Mouse (Mus musculus): ENCODE results near the gene Spem1. TPM values are rescaled to one million over a fixed set of nuclear protein-coding genes. Genes with fewer than 3 reads are reported as not detected.
"Not testable (repeated sequence)": the region's sequence is repeated elsewhere in the genome, so short reads cannot be mapped to it uniquely, and the experiment has no call there.

Gene Spem1
- not detected for total RNA-seq (2021)
- long read RNA-seq, experiment 1, result 0 reads
- long read RNA-seq, experiment 2, result 0 reads

DNA sequence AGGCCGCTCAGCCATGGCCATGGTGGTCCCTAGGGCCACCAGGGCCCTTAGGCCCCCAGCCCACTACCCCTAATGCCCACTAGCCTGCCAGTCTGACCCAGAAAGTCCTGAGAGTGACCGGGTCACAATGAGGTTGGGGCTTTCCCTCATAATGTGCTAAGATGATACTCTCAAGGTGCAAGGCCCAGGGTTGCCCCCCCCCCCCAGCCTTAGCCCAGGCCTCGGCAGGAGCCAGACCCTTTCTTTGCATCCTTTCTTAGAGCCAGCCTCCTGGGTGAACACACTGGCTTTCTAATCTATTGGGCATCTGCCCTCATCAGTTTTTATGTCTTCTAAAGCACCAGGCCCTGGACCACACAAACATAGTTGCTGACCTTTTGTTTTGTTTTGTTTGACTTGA lies at the start of gene Spem1:
Spem1 (minus strand) TSS at position 101 of the 400 bp plus-strand sequence.
- no peak for DNase-seq

DNA sequence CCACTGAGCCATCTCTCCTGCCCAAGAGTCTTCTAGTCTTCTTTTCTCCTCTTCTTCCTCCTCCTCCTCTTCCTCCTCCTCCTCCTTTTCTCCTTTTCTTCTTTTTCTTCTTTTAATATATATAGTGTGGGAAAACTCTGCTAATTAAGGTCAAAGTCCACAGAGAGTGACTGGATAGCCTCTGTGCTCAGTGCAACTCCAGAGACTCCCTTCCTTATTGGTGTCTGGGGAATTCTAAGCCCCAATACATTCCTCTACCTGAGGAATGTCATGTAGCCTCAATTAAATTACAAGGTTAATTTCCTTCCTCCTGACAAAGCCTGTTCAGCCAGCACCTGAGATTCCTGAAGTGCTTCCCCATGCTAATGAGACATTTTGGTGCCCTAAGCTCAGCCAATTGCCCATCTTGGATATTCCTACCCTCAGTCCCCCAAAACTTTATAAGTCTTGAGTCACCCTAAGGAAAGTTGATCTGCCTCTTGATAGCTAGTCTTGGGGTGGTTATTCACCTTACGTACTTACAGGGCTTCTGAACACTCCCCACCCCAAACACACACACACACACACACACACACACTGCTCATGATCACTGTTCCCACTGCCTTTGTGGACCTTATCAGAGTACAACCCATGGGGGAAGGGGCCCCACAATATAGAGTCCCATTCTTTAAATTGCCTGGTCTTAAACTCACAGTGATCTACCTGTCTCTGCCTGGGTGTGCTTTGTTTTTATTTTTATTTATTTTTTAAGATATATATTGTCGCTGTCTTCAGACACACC lies 48.5 kb upstream of the Spem1 start:
- no peak for DNase-seq

DNA sequence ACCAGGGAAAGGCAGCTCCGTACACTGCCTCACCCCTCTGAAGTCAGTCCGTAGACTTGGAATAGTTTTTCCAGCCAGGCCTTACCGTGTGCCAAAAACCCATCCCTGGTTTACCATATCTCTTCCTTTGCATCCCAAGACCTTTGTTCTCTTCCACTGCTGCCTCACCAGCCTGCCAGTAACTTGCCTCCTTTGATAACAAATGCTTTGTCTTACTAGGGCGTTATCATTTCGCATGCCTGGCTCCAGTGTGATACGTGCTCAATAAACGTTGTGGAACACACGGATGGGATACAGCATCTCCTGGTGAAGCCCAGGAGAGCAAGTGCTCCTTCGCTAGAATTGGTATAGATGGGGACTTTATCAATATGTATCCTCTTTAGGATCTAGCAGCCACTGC lies 45.4 kb upstream of the Spem1 start:
- DNase-seq, result no peak

DNA sequence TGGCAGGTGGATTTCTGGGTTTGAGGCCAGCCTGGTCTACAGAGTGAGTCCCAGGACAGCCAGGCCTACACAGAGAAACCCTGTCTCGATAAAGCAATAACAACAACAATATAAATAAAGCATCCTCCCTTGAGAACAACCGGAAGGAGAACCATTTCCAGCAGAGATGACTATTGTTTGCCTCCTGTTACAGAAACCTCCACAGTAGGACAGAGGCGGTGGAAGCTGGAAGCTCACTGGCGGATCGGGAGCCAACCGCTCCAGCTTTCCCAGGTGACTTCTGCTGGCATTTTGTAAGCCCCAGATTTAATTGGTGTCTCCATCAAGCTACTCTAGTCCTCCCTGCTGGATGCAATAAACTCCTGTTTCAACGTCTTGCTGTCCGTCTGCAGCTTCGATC lies 43.6 kb upstream of the Spem1 start:
- DNase-seq, result no peak

GRCm38 (mm10) chr11:69864138-69864860 lies 42.3 kb upstream of the Spem1 start:
- no peak for DNase-seq

- not testable (repeated sequence) for DNase-seq
These were observed 41.7 kb upstream of the Spem1 start for GRCm38 (mm10) chr11:69863729-69864128.

GRCm38 (mm10) chr11:69858113-69858998 lies 36.4 kb upstream of the Spem1 start, which contains the start of gene Tnk1:
Gene Tnk1, minus strand, starts transcription at chr11:69858730.
- no peak for DNase-seq

- peak; percentile 38 to 77 for DNase-seq
These were observed 33.4 kb upstream of the Spem1 start for GRCm38 (mm10) chr11:69855347-69855746.

DNA sequence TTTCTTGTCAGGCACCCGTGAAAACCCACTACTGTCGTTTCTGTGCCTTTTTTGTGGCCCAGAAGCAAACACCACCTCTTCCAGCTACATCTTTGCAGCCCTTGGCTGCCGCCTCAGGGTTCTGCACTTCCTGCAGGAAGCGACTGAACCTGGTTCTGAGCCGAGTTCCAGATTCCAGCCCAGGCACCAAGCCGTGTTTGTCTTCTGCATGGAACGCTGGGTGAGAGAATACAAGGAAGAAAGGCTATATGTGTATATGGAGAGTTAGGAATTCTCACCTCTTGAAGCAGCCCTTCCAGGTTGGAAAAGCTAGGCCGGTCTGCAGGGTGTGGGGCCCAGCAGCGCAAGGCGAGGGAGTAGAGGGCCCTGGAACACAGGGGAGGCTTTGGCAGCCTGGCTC lies 32.7 kb upstream of the Spem1 start:
- no peak for DNase-seq

- DNase-seq, result peak; percentile 44 to 52
These were observed 32.0 kb upstream of the Spem1 start for GRCm38 (mm10) chr11:69853994-69854393.

- no peak for DNase-seq
These were observed 28.8 kb upstream of the Spem1 start for GRCm38 (mm10) chr11:69850754-69851153.

DNA sequence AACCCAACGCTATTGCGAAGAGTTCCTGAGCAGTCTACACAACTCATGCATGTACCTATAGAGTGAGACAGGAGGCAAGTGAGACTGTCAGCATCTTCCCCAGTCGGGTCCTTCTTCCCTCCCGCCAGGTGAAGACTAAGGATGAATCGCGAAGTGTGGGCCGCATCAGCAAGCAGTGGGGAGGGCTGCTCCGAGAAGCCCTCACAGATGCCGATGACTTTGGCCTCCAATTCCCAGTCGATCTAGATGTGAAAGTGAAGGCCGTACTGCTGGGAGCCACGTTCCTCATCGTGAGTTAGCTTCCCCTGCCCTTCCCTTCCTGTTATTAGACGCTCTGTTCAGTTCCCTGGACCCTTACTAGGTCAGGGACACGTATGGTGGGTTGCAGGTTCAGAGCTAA lies 27.9 kb upstream of the Spem1 start:
- peak; percentile 22 to 32 for DNase-seq

DNA sequence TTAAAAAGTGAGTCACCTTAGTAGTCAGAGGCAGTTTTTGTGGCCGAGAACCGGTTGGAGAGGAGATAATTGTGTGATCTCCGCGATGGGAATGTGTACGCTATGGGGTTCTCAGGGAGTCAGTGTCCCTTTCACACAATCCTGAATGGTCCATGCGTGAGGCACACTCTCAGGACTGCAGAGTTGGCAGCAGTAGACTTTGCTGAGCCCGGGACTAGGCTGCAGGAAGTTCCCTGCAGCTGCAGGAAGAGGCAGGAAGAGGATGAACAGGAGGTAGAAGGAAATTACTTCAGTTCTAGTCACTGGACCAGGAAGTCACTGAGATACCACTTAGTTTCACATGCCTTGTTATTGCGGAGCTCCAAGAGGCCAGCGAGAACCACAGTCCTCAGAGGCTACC lies 27.1 kb upstream of the Spem1 start:
- no peak for DNase-seq

DNA sequence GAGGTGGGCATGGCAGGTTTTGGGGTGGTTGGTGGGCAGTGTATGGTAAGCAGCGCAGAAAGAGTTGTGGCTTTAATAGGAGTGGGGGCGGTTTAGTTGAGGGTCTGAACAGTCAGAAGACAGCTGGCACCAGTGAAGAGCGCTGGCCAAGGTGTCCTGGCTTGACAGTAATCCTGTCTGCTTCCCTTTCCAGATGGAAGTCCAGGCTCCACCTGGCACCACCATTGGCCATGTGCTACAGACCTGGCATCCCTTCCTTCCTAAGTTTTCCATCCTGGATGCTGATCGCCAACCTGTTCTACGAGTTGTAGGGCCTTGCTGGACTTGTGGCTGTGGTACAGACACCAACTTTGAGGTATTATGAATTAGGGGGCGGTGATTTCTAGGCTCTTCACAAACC lies 26.0 kb upstream of the Spem1 start:
- no peak for DNase-seq

GRCm38 (mm10) chr11:69846738-69847688 lies 25.0 kb upstream of the Spem1 start:
- DNase-seq, result peak; percentile 31 to 38

DNA sequence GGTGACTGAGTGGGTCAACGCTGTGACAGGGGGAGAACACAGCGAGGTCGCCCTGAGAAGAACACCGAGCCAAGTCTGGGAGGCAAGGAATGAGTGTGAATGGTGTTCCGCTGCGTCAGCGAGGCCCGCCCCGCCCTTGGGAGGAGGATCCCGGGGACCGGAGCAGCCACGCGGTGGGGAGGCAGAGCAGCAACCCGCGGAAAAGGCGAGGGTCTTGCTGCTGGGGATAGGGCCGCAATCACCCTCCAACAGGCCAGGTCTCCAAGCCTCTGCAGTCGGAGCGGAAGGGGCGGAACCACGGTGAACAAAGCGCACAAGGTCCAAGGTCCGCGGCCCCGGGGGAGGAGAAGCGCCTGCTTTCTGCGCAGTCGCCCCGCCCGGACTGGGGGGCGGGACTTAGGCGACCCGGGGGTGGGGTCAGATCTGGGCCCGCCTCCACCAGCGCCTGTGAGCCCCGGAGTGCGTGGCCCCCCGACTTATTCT lies 24.3 kb upstream of the Spem1 start, which contains the start of gene Plscr3:
Plscr3 (plus strand) TSS at position 179 of the 483 bp plus-strand sequence.
- DNase-seq, result peak; percentile 93 to 97

- peak in 1 of 2 experiments; percentile 37 for DNase-seq
These were observed 16.7 kb upstream of the Spem1 start for GRCm38 (mm10) chr11:69838714-69839104.

DNA sequence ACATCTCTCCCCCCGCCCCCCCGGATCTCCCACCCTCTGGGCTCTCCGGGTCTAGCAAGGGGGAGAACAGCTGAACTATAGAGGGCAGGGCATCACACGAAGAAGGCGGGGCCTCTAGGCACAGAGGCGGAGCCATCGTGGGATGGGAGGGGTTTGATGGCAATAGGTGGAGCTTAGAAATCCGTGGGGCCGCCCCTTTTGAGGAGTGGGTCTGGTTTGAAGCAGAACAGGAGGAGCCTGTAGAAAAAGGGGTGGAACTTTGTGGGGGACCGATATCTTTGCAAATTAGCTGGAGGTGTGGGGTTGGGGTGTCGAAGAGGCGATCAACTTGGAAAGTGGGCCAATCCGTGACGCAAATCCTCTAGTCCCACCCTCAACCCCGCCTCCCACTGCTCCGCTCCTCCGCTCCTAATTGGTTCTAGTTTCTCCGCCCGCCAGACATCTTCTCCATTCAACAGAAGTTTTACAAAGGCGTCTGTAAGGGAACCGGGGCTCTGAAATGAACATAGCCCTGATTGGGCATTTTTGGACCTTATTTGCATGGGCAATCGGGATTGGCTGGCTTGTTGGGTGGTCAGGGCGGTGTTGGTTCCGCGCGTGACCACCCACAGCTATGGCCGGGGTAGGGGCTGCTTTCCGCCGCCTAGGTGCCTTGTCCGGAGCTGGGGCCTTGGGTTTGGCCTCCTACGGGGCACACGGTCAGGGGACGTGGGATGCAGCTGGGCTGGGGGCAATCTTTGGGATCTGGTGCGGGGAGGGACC lies 16.2 kb upstream of the Spem1 start, which contains the start of gene Tmem256:
Tmem256 (plus strand) TSS at position 563 of the 762 bp plus-strand sequence.
- DNase-seq, result peak; percentile 93 to 95

DNA sequence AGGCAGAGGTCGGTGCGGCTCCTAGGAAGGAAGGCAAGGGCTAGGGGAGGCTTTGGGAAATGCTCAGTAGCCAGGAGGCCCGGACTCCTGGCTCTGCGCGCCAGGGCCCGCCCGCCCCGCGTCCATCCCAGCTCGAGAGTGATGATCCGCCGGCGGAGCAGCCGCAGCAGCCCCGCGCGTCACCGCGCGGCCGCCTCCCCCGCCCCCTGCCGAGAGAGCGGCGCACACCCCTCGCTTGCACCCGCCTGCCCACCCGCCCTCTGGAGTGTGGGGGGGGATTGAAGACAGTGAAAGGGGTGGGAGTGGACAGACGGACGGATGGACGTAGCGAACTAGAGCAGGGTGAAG lies 15.6 kb upstream of the Spem1 start, which contains the start of gene Nlgn2:
Nlgn2 (minus strand) TSS at position 181 of the 348 bp plus-strand sequence.
- peak; percentile 67 to 82 for DNase-seq

All from adrenal gland, postnatal 36 days (tissue).